Mouse (Mus musculus): ENCODE measurements around the gene Nup210l.
A peak's percentile ranks its signal among the peaks of the same experiment; 100 is the strongest.

Gene Nup210l

GRCm38 (mm10) chr3:90076921-90077716 is 26.8 kb upstream of the Nup210l start:
- Histone ChIP-seq H3K36me3 (ENCODE audit: insufficient read depth, low read length) (peaks cover 12% of the 10 kb centered on the region), H3K4me1 (replicated peaks; ENCODE audit: low read depth, low read length) (peaks cover 46% of the 10 kb centered on the region), H3K27me3 (ENCODE audit: insufficient read depth, low read length) (no peaks in the 10 kb centered on the region), H3K4me3 (replicated peaks; ENCODE audit: low read length) (peak overlapping the region; percentile 39; the same call in 1 of the 2 replicates), H3K9me3 (ENCODE audit: low read length) (no peaks in the 10 kb centered on the region)
- TF ChIP-seq CTCF (conservative IDR thresholded peaks at IDR 0.05; ENCODE audit: low read length) (peak; percentile 61), NANOG (IDR thresholded peaks at IDR 0.05; ENCODE audit: borderline replicate concordance, low read length) (peak; percentile 64; the same call in 1 of the 2 replicates), POU5F1 (IDR thresholded peaks at IDR 0.05; ENCODE audit: borderline replicate concordance, low read length) (no peak)

- no peaks in the 10 kb centered on the region for H3K27me3 ChIP-seq (ENCODE audit: insufficient read depth, low read length)
- TF ChIP-seq POU5F1 (IDR thresholded peaks at IDR 0.05; ENCODE audit: borderline replicate concordance, low read length) (no peak), CTCF (conservative IDR thresholded peaks at IDR 0.05; ENCODE audit: low read length) (no peak), NANOG (IDR thresholded peaks at IDR 0.05; ENCODE audit: borderline replicate concordance, low read length) (no peak)
- H3K36me3 ChIP-seq (ENCODE audit: insufficient read depth, low read length): peaks cover 22% of the 10 kb centered on the region
- peaks cover 57% of the 10 kb centered on the region for H3K4me1 ChIP-seq (replicated peaks; ENCODE audit: low read depth, low read length)
- no peaks in the 10 kb centered on the region for H3K9me3 ChIP-seq (ENCODE audit: low read length)
- H3K4me3 ChIP-seq (replicated peaks; ENCODE audit: low read length): peak overlapping the region; percentile 96; the same call in 1 of the 2 replicates
Measured at GRCm38 (mm10) chr3:90078224-90078623, 25.7 kb upstream of the Nup210l start.

GRCm38 (mm10) chr3:90079133-90079762 is 24.7 kb upstream of the Nup210l start:
- no peaks in the 10 kb centered on the region for H3K27me3 ChIP-seq (ENCODE audit: insufficient read depth, low read length)
- no peak for TF ChIP-seq POU5F1 (IDR thresholded peaks at IDR 0.05; ENCODE audit: borderline replicate concordance, low read length)
- TF ChIP-seq NANOG (IDR thresholded peaks at IDR 0.05; ENCODE audit: borderline replicate concordance, low read length): no peak
- TF ChIP-seq CTCF (conservative IDR thresholded peaks at IDR 0.05; ENCODE audit: low read length): no peak
- peaks cover 32% of the 10 kb centered on the region for H3K36me3 ChIP-seq (ENCODE audit: insufficient read depth, low read length)
- no peaks in the 10 kb centered on the region for H3K9me3 ChIP-seq (ENCODE audit: low read length)
- H3K4me3 ChIP-seq (replicated peaks; ENCODE audit: low read length): peak overlapping the region; percentile 96
- H3K4me1 ChIP-seq (replicated peaks; ENCODE audit: low read depth, low read length): peaks cover 67% of the 10 kb centered on the region

- peaks cover 39% of the 10 kb centered on the region for H3K36me3 ChIP-seq (ENCODE audit: insufficient read depth, low read length)
- no peaks in the 10 kb centered on the region for H3K27me3 ChIP-seq (ENCODE audit: insufficient read depth, low read length)
- TF ChIP-seq CTCF (conservative IDR thresholded peaks at IDR 0.05; ENCODE audit: low read length) (no peak), NANOG (IDR thresholded peaks at IDR 0.05; ENCODE audit: borderline replicate concordance, low read length) (0 out of 2 replicates have a peak, but pooled peaks have one; percentile 5), POU5F1 (IDR thresholded peaks at IDR 0.05; ENCODE audit: borderline replicate concordance, low read length) (no peak)
- H3K4me1 ChIP-seq (replicated peaks; ENCODE audit: low read depth, low read length): peaks cover 74% of the 10 kb centered on the region
- H3K4me3 ChIP-seq (replicated peaks; ENCODE audit: low read length): peak overlapping the region; percentile 96
- no peaks in the 10 kb centered on the region for H3K9me3 ChIP-seq (ENCODE audit: low read length)
Measured at GRCm38 (mm10) chr3:90079763-90080497, 24.0 kb upstream of the Nup210l start.

GRCm38 (mm10) chr3:90080498-90080863 is 23.5 kb upstream of the Nup210l start:
- H3K4me3 ChIP-seq (replicated peaks; ENCODE audit: low read length): peak overlapping the region; percentile 96

GRCm38 (mm10) chr3:90081365-90082240 is 22.3 kb upstream of the Nup210l start:
- Histone ChIP-seq H3K4me1 (replicated peaks; ENCODE audit: low read depth, low read length) (peaks cover 82% of the 10 kb centered on the region), H3K4me3 (replicated peaks; ENCODE audit: low read length) (peak overlapping the region; percentile 96), H3K36me3 (ENCODE audit: insufficient read depth, low read length) (peaks cover 56% of the 10 kb centered on the region), H3K27me3 (ENCODE audit: insufficient read depth, low read length) (no peaks in the 10 kb centered on the region), H3K9me3 (ENCODE audit: low read length) (no peaks in the 10 kb centered on the region)
- TF ChIP-seq POU5F1 (IDR thresholded peaks at IDR 0.05; ENCODE audit: borderline replicate concordance, low read length) (no peak), CTCF (conservative IDR thresholded peaks at IDR 0.05; ENCODE audit: low read length) (no peak), NANOG (IDR thresholded peaks at IDR 0.05; ENCODE audit: borderline replicate concordance, low read length) (no peak; the same call in 1 of the 2 replicates)

More at GRCm38 (mm10) chr3:90080498-90080863, 23.5 kb upstream of the Nup210l start:
- Histone ChIP-seq H3K36me3 (ENCODE audit: insufficient read depth, low read length) (peaks cover 44% of the 10 kb centered on the region), H3K27me3 (ENCODE audit: insufficient read depth, low read length) (no peaks in the 10 kb centered on the region), H3K9me3 (ENCODE audit: low read length) (no peaks in the 10 kb centered on the region), H3K4me1 (replicated peaks; ENCODE audit: low read depth, low read length) (peaks cover 79% of the 10 kb centered on the region)
- TF ChIP-seq POU5F1 (IDR thresholded peaks at IDR 0.05; ENCODE audit: borderline replicate concordance, low read length) (no peak), CTCF (conservative IDR thresholded peaks at IDR 0.05; ENCODE audit: low read length) (no peak), NANOG (IDR thresholded peaks at IDR 0.05; ENCODE audit: borderline replicate concordance, low read length) (no peak)

GRCm38 (mm10) chr3:90083034-90083433 is 20.9 kb upstream of the Nup210l start:
- peaks cover 70% of the 10 kb centered on the region for H3K36me3 ChIP-seq (ENCODE audit: insufficient read depth, low read length)
- peak overlapping the region; percentile 96 for H3K4me3 ChIP-seq (replicated peaks; ENCODE audit: low read length)
- H3K9me3 ChIP-seq (ENCODE audit: low read length): no peaks in the 10 kb centered on the region
- peaks cover 83% of the 10 kb centered on the region for H3K4me1 ChIP-seq (replicated peaks; ENCODE audit: low read depth, low read length)
- no peaks in the 10 kb centered on the region for H3K27me3 ChIP-seq (ENCODE audit: insufficient read depth, low read length)
- TF ChIP-seq POU5F1 (IDR thresholded peaks at IDR 0.05; ENCODE audit: borderline replicate concordance, low read length): no peak
- TF ChIP-seq CTCF (conservative IDR thresholded peaks at IDR 0.05; ENCODE audit: low read length): no peak
- TF ChIP-seq NANOG (IDR thresholded peaks at IDR 0.05; ENCODE audit: borderline replicate concordance, low read length): no peak

Measured in E14TG2a.4 (cell line).